ENCODE assay signal across 8 mouse cellular contexts in the genomic region with DNA sequence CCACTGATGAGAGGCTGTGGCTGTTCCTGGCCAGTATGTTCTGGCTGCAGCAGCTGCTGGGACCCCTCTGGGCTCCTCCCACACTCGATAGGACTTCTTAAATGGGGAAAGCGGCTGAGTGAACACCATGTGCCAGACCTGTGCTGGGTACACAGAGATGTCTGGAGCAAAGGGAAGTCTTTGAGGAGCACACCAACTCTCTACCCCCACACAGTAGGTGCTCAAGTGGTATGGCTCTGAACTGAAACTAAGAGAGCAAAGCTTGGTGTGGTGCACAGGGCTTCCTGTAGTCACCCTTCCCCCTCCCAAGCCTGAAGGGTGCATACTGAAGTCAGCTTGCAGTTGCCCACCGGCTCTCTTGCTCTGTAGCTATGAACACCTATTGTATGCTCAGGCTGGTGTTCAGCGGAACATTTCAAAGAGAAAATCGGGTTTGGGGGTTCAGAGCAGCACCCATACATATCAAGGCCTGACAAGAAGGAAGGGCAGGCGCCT. TPM values are rescaled to one million over a fixed set of nuclear protein-coding genes. Genes with fewer than 3 reads are reported as not detected.
DNase-seq lines count a peak whose midpoint lies in the region; ATAC-seq and TF ChIP-seq lines count a peak whose summit lies in the region.

No protein-coding gene starts in this region.

- no peak for ATAC-seq in forebrain, embryonic 13.5 days
- no peak for ATAC-seq in forebrain, postnatal 0 days
- ATAC-seq in limb, embryonic 14.5 days (ENCODE audit: low FRiP score, low read depth): no peak

- H3K4me3 ChIP-seq in forebrain, embryonic 13.5 days: no peak overlapping the region
- H3K4me3 ChIP-seq in forebrain, postnatal 0 days (ENCODE audit: low read depth, low read length): no peak overlapping the region
- H3K4me3 ChIP-seq in lung, adult 2 months (replicated peaks; ENCODE audit: extremely low read depth, low read depth, low read length): no peak overlapping the region
- H3K4me3 ChIP-seq in limb, embryonic 14.5 days (replicated peaks; ENCODE audit: low read length): peak overlapping the region; percentile 61; the same call in 1 of the 2 replicates

- H3K4me2 ChIP-seq in forebrain, embryonic 13.5 days: 0 out of 2 replicates have a peak overlapping the region, but pooled peaks have one; percentile 90
- no peak overlapping the region for H3K4me2 ChIP-seq in forebrain, postnatal 0 days (ENCODE audit: low read depth)
- H3K4me2 ChIP-seq in limb, embryonic 14.5 days (replicated peaks; ENCODE audit: low read depth, low read length, severe bottlenecking): peak overlapping the region; percentile 82

- peaks cover 18% of the 10 kb centered on the region for H3K36me3 ChIP-seq in forebrain, embryonic 13.5 days (ENCODE audit: poor library complexity, severe bottlenecking)
- no peaks in the 10 kb centered on the region; the same call in 1 of the 2 replicates for H3K36me3 ChIP-seq in forebrain, postnatal 0 days (ENCODE audit: insufficient read depth)
- H3K36me3 ChIP-seq in limb, embryonic 14.5 days (ENCODE audit: control insufficient read depth, insufficient read depth, low read length): peaks cover 30% of the 10 kb centered on the region

- no peak for DNase-seq in forebrain, postnatal 0 days
- DNase-seq in lung, postnatal 10 days: peak; percentile 46
- no peak for DNase-seq in lung, adult 2 months
- no peak for DNase-seq in limb, embryonic 14.5 days (ENCODE audit: low spot score)
- peak; percentile 78 for DNase-seq in thymus, postnatal 14 days
- DNase-seq in left cerebral cortex, postnatal 36 days (ENCODE audit: low spot score in 2 of 2): no peak
- no peak for DNase-seq in layer of hippocampus, adult 9-11 months

- no peaks in the 10 kb centered on the region for H3K9me3 ChIP-seq in forebrain, embryonic 13.5 days (replicated peaks)
- H3K9me3 ChIP-seq in forebrain, postnatal 0 days (ENCODE audit: low read length): no peaks in the 10 kb centered on the region
- no peaks in the 10 kb centered on the region for H3K9me3 ChIP-seq in limb, embryonic 14.5 days (ENCODE audit: control insufficient read depth, low read length)

- no peak overlapping the region for H3K9ac ChIP-seq in forebrain, embryonic 13.5 days
- no peak overlapping the region for H3K9ac ChIP-seq in forebrain, postnatal 0 days
- peak overlapping the region; percentile 64; the same call in 1 of the 2 replicates for H3K9ac ChIP-seq in limb, embryonic 14.5 days (ENCODE audit: low read depth, low read length, severe bottlenecking)

- peaks cover 17% of the 10 kb centered on the region for H3K4me1 ChIP-seq in forebrain, embryonic 13.5 days
- no peaks in the 10 kb centered on the region for H3K4me1 ChIP-seq in forebrain, postnatal 0 days (ENCODE audit: insufficient read depth)
- peaks cover 10% of the 10 kb centered on the region for H3K4me1 ChIP-seq in lung, adult 2 months (ENCODE audit: control insufficient read depth, insufficient read depth, low read length)
- H3K4me1 ChIP-seq in limb, embryonic 14.5 days (ENCODE audit: control insufficient read depth, insufficient read depth, low read length): peaks cover 28% of the 10 kb centered on the region

- intact Hi-C loops in left cerebral cortex, postnatal 36 days (cut with DNase I): no loop called here

- WGBS in forebrain, embryonic 13.5 days: 54% methylated on average over 6 of the region's 6 CpGs
- WGBS in forebrain, postnatal 0 days: 59% methylated on average over 6 of the region's 6 CpGs
- WGBS in lung, adult 2 months: 57% methylated on average over 6 of the region's 6 CpGs
- 47% methylated on average over 6 of the region's 6 CpGs for WGBS in limb, embryonic 14.5 days

- no peak overlapping the region for H3K27ac ChIP-seq in forebrain, embryonic 13.5 days
- no peak overlapping the region for H3K27ac ChIP-seq in forebrain, postnatal 0 days (ENCODE audit: low read depth, low read length)
- no peak overlapping the region for H3K27ac ChIP-seq in limb, embryonic 14.5 days (replicated peaks; ENCODE audit: low read depth, low read length)

- TF ChIP-seq CTCF in forebrain, postnatal 0 days (IDR thresholded peaks at IDR 0.05; ENCODE audit: low read depth): no peak
- TF ChIP-seq CTCF in lung, adult 2 months (IDR thresholded peaks at IDR 0.05; ENCODE audit: insufficient read depth, low read length): no peak

- peaks cover 27% of the 10 kb centered on the region for H3K27me3 ChIP-seq in forebrain, embryonic 13.5 days
- H3K27me3 ChIP-seq in forebrain, postnatal 0 days (ENCODE audit: insufficient read depth, low read length): 0 out of 2 replicates have a peak, but pooled peaks cover 4% of the 10 kb centered on the region
- no peaks in the 10 kb centered on the region for H3K27me3 ChIP-seq in limb, embryonic 14.5 days (ENCODE audit: control insufficient read depth, insufficient read depth, low read length)

- TF ChIP-seq POLR2A in lung, adult 2 months (IDR thresholded peaks at IDR 0.05; ENCODE audit: borderline replicate concordance, extremely low read depth, low read depth, low read length): no peak
- TF ChIP-seq POLR2A in limb, embryonic 14.5 days (IDR thresholded peaks at IDR 0.05; ENCODE audit: borderline replicate concordance, extremely low read depth, insufficient read depth, insufficient read length): no peak

RNA-seq across cellular contexts. Expression of gene Gm49510, which starts 0.9 kb away (rescaled TPM):
- 0.15 and 0.16 TPM in 2 replicates for polyA plus RNA-seq in forebrain, embryonic 13.5 days (2015; fragmentation: Nextera tagmentation; extraction: Ambion mirVana)
- total RNA-seq in forebrain, postnatal 0 days (2014; rRNA removed): not detected in 2 replicates
- not detected in 2 replicates for polyA plus RNA-seq in forebrain, postnatal 0 days (2015; fragmentation: Nextera tagmentation; extraction: Ambion mirVana)
- polyA plus RNA-seq in lung, adult 2 months (2012; rRNA removed): 0.04 TPM in 1 of 2 replicates, not detected in the other
- polyA plus RNA-seq in limb, embryonic 14.5 days (2012; rRNA removed): 0.19 and 0.20 TPM in 2 replicates
- 0.92 and 1.5 TPM in 2 replicates for polyA plus RNA-seq in limb, embryonic 14.5 days (2014; fragmentation: Nextera tagmentation; extraction: Ambion mirVana)
- under 1 TPM in 1 of 2 experiments, not detected in 1; 0.97 TPM for total RNA-seq in left cerebral cortex, postnatal 36 days (2021)

RNA-seq across cellular contexts. Expression of gene Sh3bp1, which starts 1.0 kb away (rescaled TPM):
- 3.7 and 5.4 TPM in 2 replicates for polyA plus RNA-seq in forebrain, embryonic 13.5 days (2015; fragmentation: Nextera tagmentation; extraction: Ambion mirVana)
- 2.0 and 6.4 TPM in 2 replicates for total RNA-seq in forebrain, postnatal 0 days (2014; rRNA removed)
- 3.3 and 4.3 TPM in 2 replicates for polyA plus RNA-seq in forebrain, postnatal 0 days (2015; fragmentation: Nextera tagmentation; extraction: Ambion mirVana)
- 77.8 and 92.6 TPM in 2 replicates for polyA plus RNA-seq in lung, adult 2 months (2012; rRNA removed)
- 127 and 202 TPM in 2 replicates for polyA plus RNA-seq in limb, embryonic 14.5 days (2012; rRNA removed)
- 51.7 and 54.9 TPM in 2 replicates for polyA plus RNA-seq in limb, embryonic 14.5 days (2014; fragmentation: Nextera tagmentation; extraction: Ambion mirVana)
- total RNA-seq in left cerebral cortex, postnatal 36 days (2021): 10 to 100 TPM; 23.7 to 31.5 TPM

RNA-seq across cellular contexts. Expression of gene Pdxp, which starts 15.2 kb away (rescaled TPM):
- polyA plus RNA-seq in forebrain, embryonic 13.5 days (2015; fragmentation: Nextera tagmentation; extraction: Ambion mirVana): 54.4 and 55.5 TPM in 2 replicates
- total RNA-seq in forebrain, postnatal 0 days (2014; rRNA removed): 263 and 283 TPM in 2 replicates
- 174 and 175 TPM in 2 replicates for polyA plus RNA-seq in forebrain, postnatal 0 days (2015; fragmentation: Nextera tagmentation; extraction: Ambion mirVana)
- 3.5 and 4.2 TPM in 2 replicates for polyA plus RNA-seq in lung, adult 2 months (2012; rRNA removed)
- polyA plus RNA-seq in limb, embryonic 14.5 days (2012; rRNA removed): 32.5 and 44.4 TPM in 2 replicates
- polyA plus RNA-seq in limb, embryonic 14.5 days (2014; fragmentation: Nextera tagmentation; extraction: Ambion mirVana): 20.8 and 21.7 TPM in 2 replicates
- 100 to 1,000 TPM; 159 to 192 TPM for total RNA-seq in left cerebral cortex, postnatal 36 days (2021)

RNA-seq across cellular contexts. Expression of gene Gga1, which starts 21.6 kb away (rescaled TPM):
- polyA plus RNA-seq in forebrain, embryonic 13.5 days (2015; fragmentation: Nextera tagmentation; extraction: Ambion mirVana): 50.3 and 53.7 TPM in 2 replicates
- total RNA-seq in forebrain, postnatal 0 days (2014; rRNA removed): 37.0 and 42.9 TPM in 2 replicates
- polyA plus RNA-seq in forebrain, postnatal 0 days (2015; fragmentation: Nextera tagmentation; extraction: Ambion mirVana): 54.8 and 55.7 TPM in 2 replicates
- polyA plus RNA-seq in lung, adult 2 months (2012; rRNA removed): 113 and 121 TPM in 2 replicates
- polyA plus RNA-seq in limb, embryonic 14.5 days (2012; rRNA removed): 60.6 and 80.6 TPM in 2 replicates
- polyA plus RNA-seq in limb, embryonic 14.5 days (2014; fragmentation: Nextera tagmentation; extraction: Ambion mirVana): 43.6 and 45.0 TPM in 2 replicates
- 10 to 100 TPM; 57.6 to 65.0 TPM for total RNA-seq in left cerebral cortex, postnatal 36 days (2021)

RNA-seq across cellular contexts. Expression of gene Lgals1, which starts 28.0 kb away (rescaled TPM):
- polyA plus RNA-seq in forebrain, embryonic 13.5 days (2015; fragmentation: Nextera tagmentation; extraction: Ambion mirVana): 91.7 and 110 TPM in 2 replicates
- 31.8 and 43.6 TPM in 2 replicates for total RNA-seq in forebrain, postnatal 0 days (2014; rRNA removed)
- polyA plus RNA-seq in forebrain, postnatal 0 days (2015; fragmentation: Nextera tagmentation; extraction: Ambion mirVana): 63.2 and 99.4 TPM in 2 replicates
- 250 and 251 TPM in 2 replicates for polyA plus RNA-seq in lung, adult 2 months (2012; rRNA removed)
- polyA plus RNA-seq in limb, embryonic 14.5 days (2012; rRNA removed): 2,106 and 2,309 TPM in 2 replicates
- polyA plus RNA-seq in limb, embryonic 14.5 days (2014; fragmentation: Nextera tagmentation; extraction: Ambion mirVana): 2,467 and 2,738 TPM in 2 replicates
- 10 to 100 TPM; 19.3 to 25.0 TPM for total RNA-seq in left cerebral cortex, postnatal 36 days (2021)

Comparison
In these comparisons a context has a peak if more than half of its experiments do, and no peak if none do; other contexts are left out.
1. DNase-seq: peak in lung, postnatal 10 days (single experiment) and thymus, postnatal 14 days (single experiment); none in forebrain, postnatal 0 days (single experiment), lung, adult 2 months (single experiment), limb, embryonic 14.5 days (single experiment), left cerebral cortex, postnatal 36 days (0 of 2) and layer of hippocampus, adult 9-11 months (single experiment).